Mouse (Mus musculus) thymus, adult 2 months (tissue): ENCODE results near the gene Edaradd.

ENCODE experiments used
- CTCF ChIP-seq: fragments of 200-500 bp; IDR thresholded peaks from 2 replicates; pipeline ENCODE4 v1.5.1; 2012; ENCODE audit warnings: mild to moderate bottlenecking, control low read depth, low read length, moderate library complexity, borderline replicate concordance; ENCODE audit not compliant: control insufficient read depth, poor library complexity, insufficient read depth; ENCODE audit errors: extremely low read depth
- POLR2A ChIP-seq: fragments of 200-500 bp; IDR thresholded peaks from 2 replicates; pipeline ENCODE4 v1.6.1; 2012; ENCODE audit warnings: mild to moderate bottlenecking, low read length, control low read depth, moderate library complexity; ENCODE audit not compliant: control insufficient read depth, poor library complexity, insufficient read depth; ENCODE audit errors: extremely low read depth

- no peak for TF ChIP-seq POLR2A
- TF ChIP-seq CTCF = no peak
These were observed 91.7 kb downstream of the Edaradd start for GRCm38 (mm10) chr13:12428556-12428955.
